Mouse (Mus musculus): ENCODE measurements at regions not wholly inside any gene's neighbourhood (a gene's known extent, or its start where the extent isn't known, plus 50 kb on each side); places are given as distances from the start of the nearest gene placed in this dataset.

DNA sequence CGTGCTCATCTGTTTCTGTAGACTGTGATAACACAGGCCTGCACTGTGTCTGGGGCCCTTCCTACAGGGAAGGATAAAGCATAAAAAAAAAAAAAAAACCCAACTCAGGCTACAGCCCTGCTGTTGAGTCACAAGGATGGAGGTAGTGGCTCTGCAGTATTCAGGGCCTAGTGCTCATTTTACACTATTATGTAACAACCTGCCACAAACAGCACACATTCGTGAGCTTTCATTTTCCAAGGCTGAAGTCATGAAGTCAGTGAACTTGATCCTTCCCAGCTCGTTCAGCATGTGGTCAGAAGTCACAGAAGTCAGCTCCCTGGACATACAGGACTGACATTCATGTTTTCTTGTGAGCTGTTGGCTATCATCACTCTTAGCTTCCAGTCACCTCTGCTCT lies 199.8 kb upstream of the Vstm2b start:
- intact Hi-C loops (cut with DNase I): no loop called here
- no peak for DNase-seq (ENCODE audit: low spot score in 2 of 2)

DNA sequence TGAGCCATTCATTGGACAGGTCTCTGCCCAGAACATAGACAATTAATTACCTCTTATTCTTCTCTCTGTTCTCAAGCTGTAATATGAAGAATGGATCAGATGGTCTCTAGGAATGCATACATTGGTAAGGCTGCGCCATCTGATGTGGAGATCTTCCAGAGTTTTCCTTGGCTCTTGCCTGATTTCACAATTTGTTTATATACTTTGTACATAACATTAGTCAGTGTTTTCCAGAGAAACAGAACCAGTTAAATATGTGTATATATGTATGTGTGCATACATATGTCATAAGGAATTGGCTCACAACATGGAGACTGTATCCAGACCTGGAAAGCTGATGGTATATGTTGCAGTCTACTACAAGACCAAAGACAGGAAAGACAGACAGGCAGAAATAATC lies 198.5 kb upstream of the Vstm2b start:
- intact Hi-C loops (cut with DNase I): no loop called here
- no peak for DNase-seq (ENCODE audit: low spot score in 2 of 2)

- intact Hi-C loops (cut with DNase I): no loop called here
- no peak for DNase-seq (ENCODE audit: low spot score in 2 of 2)
Observed at GRCm38 (mm10) chr7:40700656-40701055, 197.5 kb upstream of the Vstm2b start.

DNA sequence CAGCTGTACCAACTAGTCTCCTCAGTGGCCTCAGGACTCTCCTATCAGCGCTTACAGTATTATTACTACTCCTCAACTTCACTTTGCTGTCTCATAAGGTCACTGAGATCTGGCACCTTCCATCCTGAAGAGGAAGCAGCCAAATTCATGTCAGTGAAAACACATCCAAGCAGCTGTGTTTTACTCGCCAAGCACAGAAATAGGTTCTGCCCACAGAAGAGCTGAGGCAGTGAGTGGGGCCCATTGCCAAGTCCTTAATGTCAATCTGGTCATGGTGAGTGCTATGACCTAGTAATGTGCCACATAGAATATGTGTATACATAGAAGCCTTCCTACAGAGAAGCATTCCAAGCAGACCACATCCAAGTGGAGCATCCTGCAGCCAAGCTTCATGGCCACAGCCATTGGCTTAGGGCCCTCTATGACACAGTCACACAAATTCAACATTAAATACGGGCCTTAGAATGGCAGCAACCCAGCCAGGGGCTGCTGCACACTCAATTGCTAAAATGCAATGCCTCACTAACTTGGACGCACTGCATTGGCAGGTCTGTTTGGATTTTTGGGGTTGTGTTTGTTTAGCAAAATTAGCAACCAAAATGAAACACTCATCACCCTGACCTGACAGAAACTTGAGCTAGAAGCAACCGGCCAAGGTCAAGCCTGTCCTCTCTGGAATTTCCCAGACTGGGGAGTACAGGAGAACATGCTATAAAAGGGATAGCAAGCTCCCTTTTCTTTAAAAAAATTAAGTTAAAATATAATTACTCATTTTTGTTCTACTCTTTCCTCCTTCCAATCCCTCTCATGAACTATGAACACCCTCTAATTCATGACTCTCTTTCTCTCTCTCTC lies 195.7 kb upstream of the Vstm2b start:
- intact Hi-C loops (cut with DNase I): no loop called here
- DNase-seq (ENCODE audit: low spot score in 2 of 2): peak; percentile 19 to 25

DNA sequence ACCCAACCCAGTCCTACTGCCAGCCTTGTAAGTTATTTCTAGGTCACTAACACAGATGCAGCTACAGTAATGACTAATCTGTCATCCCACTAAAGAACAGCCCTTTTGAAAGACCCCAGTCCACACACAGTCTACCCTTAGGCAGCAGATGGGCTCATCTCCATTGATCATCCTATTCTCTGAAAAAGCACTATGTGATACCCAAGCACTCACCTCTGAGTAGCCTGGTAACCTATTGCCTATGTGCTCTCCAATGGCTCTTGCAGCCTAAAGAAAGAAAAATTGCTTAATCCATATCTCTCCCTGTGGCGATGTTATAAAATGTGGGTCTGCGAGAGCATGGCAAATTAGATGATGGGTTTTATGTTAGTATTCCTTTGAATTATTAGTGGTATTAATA lies 189.9 kb upstream of the Vstm2b start:
- intact Hi-C loops (cut with DNase I): no loop called here

DNA sequence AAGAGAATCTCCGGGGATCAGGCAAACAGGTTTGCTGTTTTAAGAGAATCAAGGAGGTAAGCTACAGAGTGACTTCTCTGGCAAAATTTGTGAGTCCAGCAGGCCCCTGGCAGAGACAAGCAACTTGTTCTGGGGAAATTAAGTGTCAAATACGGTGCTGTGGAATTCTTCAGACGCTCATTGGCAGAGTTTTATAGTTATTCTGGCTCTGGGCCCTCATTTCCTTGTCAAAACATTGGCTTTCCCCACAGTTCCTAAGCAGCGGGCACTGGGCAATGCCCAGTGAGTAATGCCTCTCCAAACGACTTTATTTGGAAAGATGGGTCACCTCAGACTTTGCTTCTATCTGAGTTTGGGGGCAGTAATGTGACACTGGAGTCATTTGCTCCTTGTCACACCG lies 180.1 kb upstream of the Vstm2b start:
- no peak for DNase-seq (ENCODE audit: low spot score in 2 of 2)
- intact Hi-C loops (cut with DNase I): no loop called here

More for the DNA sequence above, 189.9 kb upstream of the Vstm2b start:
- DNase-seq (ENCODE audit: low spot score in 2 of 2): no peak

DNA sequence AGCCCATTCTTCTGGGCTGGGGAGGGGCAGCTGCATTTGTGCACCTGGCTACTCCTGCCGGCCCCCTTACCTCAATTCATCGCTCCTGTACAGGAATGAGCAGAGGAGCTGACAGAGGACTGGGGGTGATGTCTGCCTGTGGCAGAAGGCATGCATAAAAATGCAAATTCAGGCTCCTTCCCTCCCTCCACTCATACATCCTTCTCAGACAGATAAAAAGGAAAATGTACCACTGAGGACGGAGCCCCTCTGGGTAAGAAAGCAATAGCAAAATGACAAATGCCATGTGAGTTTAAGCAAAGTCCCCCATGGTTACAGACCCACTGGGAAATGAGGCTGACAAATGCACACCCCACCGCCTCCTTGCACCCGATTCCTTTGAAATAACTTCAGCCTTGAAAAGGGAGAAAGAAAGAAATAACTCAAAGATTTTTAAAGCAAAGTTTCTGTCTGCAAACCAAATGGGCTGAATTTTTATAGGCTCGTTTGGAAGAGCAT lies 161.1 kb upstream of the Vstm2b start:
- no peak for DNase-seq (ENCODE audit: low spot score in 2 of 2)
- intact Hi-C loops (cut with DNase I): no loop called here

DNA sequence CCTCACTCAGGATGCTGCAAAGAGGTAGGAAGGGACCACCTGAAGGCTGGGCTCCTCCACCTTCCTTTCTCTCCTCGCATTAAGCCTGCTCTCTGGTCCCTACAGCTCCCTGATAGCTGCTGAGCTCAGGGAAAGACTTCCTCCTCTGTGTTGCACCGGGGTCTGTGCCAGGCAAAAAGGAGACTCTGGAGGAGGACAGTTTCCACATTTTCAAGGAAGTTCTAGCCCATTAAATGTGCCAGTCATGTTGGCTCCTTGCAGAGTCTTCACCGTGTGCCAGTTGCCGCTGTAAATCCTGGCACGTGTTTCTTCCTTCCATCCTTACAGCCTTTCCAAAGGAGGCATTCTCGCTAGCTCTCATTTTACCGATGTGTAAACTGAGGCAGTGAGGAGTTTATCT lies 160.6 kb upstream of the Vstm2b start:
- intact Hi-C loops (cut with DNase I): no loop called here
- DNase-seq (ENCODE audit: low spot score in 2 of 2): peak; percentile 44 to 48

DNA sequence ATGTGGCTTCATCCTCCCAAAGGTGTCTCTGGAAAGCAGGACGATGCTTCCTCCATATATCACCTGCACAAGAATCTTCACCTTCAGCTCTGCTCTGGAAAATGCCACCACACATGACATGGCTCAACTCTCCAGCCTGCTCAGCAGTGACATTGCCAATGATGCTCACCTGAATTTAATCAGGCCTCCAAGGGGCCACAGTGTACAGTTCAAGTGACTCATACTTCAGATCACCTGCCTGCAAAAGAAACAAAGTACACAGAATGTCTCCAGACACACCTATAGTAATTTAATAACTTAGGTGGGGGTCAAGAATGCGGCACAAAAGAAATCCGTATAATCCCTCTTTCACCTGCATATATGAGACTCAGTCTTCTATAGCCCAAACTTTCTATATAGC lies 160.0 kb upstream of the Vstm2b start:
- intact Hi-C loops (cut with DNase I): no loop called here
- no peak for DNase-seq (ENCODE audit: low spot score in 2 of 2)

DNA sequence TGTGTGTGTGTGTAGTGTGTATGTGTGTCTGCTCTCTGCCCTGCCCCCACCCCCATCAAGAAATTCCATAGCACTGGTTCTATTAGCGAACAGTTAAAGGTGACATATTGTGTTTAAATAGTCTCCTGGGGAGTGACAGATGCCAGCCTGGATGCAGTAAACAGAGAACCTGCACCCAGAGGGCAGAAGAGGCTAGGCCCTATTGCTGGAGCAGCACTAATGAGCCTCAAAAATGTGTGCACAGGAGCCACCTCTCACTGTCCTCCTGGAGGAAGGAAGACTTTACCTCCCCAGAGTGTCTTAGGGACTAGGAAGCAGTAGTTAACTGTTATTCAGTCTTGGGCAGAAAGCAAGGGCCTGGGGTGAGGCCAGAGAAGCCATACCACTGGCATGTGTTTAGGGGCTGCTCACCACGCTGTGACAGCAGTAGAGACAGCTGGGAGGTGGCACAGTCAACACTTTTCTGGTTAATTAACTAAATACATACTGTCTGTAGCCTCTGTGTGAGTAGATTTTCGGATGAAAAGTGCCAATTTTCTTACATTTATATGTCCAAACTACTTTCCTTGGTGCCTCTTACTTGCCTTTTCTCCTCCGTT lies 155.5 kb upstream of the Vstm2b start:
- intact Hi-C loops (cut with DNase I): no loop called here
- no peak for DNase-seq (ENCODE audit: low spot score in 2 of 2)

DNA sequence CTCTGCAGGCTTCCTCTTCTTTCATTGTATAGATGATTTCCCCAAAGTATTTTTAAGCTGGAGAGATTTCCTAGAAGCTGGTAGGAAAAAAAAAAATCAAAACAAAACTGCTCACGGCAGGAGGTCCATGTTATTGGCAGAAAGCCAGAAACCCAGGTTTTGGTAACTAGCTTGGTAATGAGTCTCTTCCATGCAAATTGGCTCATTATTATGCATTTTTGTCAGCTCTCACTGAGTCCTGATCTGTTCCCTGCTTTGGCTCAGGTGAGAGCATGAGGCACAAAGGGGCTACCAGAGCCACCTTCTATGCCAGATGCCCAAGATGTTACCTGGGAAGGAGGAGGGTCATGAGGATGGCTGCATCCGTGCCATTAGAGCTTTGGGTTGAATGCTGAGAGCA lies 146.3 kb upstream of the Vstm2b start:
- intact Hi-C loops (cut with DNase I): no loop called here
- no peak for DNase-seq (ENCODE audit: low spot score in 2 of 2)

- no peak for DNase-seq (ENCODE audit: low spot score in 2 of 2)
- intact Hi-C loops (cut with DNase I): no loop called here
Observed at GRCm38 (mm10) chr7:40752195-40752594, 145.9 kb upstream of the Vstm2b start.

DNA sequence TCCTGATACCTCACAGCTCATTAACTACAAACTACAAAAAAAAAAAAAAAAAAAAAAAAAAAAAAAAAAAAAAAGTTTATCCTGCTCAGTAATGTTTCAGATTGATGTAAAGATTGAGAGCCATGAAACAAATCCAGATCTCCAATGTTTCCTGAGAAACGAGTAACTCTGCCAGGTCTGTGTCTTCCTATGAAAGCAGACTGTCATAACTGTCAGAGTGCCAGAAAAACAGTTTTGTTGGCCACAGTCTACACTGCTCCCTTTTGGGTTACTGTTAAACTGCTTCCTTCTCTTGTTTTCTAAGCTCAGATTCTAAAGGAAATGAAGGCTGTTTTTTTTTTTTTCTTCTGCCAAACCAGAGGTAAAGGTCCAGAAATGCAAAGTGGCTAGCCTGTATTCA lies 144.6 kb upstream of the Vstm2b start:
- DNase-seq (ENCODE audit: low spot score in 2 of 2): no peak
- intact Hi-C loops (cut with DNase I): no loop called here

GRCm38 (mm10) chr7:40762520-40762919 lies 135.6 kb upstream of the Vstm2b start:
- DNase-seq (ENCODE audit: low spot score in 2 of 2): peak; percentile 44 to 55
- intact Hi-C loops (cut with DNase I): no loop called here

GRCm38 (mm10) chr7:40766142-40766541 lies 132.0 kb upstream of the Vstm2b start:
- intact Hi-C loops (cut with DNase I): no loop called here
- no peak for DNase-seq (ENCODE audit: low spot score in 2 of 2)

- DNase-seq (ENCODE audit: low spot score in 2 of 2): no peak
- intact Hi-C loops (cut with DNase I): no loop called here
Observed at GRCm38 (mm10) chr7:40776220-40776619, 121.9 kb upstream of the Vstm2b start.

DNA sequence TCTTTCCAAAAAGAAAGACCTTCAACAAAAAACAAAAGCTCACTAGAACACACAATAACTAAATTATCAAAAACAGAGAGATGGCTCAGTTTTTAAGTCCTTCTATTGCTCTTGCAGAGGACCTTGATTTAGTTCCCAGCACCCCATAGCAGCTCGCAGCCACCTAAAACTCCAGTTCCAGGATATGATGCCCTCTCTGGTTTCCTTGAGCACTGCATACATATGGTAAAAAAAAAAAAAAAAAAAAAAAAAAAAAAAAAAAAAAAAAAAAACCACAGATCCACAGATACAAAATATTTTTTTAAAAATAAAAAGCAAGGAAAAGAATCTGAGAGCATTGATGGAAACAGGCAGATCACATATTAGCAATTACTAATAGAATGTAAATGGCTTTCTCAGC lies 113.2 kb upstream of the Vstm2b start:
- intact Hi-C loops (cut with DNase I): no loop called here
- DNase-seq (ENCODE audit: low spot score in 2 of 2): no peak

DNA sequence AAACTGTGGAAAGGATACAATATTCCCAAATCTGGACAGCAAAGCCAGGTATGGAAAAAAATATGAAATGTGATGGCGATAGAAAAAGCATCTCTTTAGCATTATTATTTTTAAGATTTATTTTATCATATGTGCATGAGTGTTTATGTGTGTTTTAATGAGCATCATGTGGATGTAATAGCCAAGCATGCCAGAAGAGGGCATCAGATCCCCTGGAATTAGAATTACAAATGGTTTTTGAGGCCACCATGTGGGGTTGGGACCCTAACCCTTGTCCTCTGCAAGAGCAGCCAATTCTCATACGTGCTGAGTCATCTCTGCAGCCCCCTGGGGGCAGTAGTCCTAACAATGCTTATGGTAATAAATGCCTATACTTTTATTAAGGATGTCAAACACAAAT lies 111.4 kb upstream of the Vstm2b start:
- intact Hi-C loops (cut with DNase I): no loop called here

GRCm38 (mm10) chr7:40788486-40788885 lies 109.6 kb upstream of the Vstm2b start:
- no peak for DNase-seq (ENCODE audit: low spot score in 2 of 2)

More for the DNA sequence above, 111.4 kb upstream of the Vstm2b start:
- DNase-seq (ENCODE audit: low spot score in 2 of 2): no peak

DNA sequence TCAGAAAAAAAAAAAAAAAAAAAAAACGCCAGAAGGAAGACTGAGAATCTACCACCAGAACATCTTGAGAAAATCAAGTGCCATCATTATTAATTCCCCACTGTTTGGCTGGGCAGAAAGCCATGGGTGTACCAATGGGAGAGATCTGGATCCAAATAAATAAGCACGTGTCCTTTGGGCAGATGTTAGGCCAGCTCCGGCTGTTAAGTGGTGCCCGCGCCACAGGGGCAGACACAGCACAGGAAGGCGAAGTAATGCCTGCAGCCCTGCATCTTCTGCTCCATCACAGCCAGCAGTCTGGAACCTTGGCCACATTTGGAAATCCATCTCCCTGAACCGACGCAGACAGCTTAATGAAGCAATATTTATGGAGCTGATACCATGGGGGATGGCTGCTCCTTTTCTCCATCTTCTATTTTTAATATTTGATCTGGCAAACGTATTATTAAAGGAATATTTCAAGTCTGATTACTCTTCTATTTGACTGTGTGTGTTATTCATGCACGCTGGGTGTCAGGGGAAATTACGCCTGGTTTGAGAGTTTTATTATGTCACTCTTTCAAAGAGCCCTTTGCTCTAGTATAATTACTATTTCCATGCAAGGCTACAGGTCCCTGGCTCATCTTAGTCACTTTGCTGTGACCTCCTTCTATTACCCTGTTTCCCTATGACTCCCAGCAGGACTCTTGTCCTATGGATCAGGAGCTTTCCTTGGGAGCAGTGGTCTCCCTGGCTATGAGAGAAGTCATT lies 103.5 kb upstream of the Vstm2b start:
- DNase-seq (ENCODE audit: low spot score in 2 of 2): no peak

More at GRCm38 (mm10) chr7:40788486-40788885, 109.6 kb upstream of the Vstm2b start:
- intact Hi-C loops (cut with DNase I): no loop called here

More for the DNA sequence above, 103.5 kb upstream of the Vstm2b start:
- intact Hi-C loops (cut with DNase I): no loop called here
